Mouse (Mus musculus) lung, adult 2 months (tissue): ENCODE measurements around the gene A730061H03Rik.

Experiments
- CTCF ChIP-seq: fragments of 200-500 bp; IDR thresholded peaks from 2 replicates; pipeline ENCODE4 v1.5.1; 2011; ENCODE audit warnings: mild to moderate bottlenecking, low read length, control low read depth; ENCODE audit not compliant: insufficient read depth
- POLR2A ChIP-seq: fragments of 200-500 bp; IDR thresholded peaks from 2 replicates; pipeline ENCODE4 v1.6.1; 2011; ENCODE audit warnings: low read depth, mild to moderate bottlenecking, control low read depth, low read length, borderline replicate concordance; ENCODE audit errors: extremely low read depth

DNA sequence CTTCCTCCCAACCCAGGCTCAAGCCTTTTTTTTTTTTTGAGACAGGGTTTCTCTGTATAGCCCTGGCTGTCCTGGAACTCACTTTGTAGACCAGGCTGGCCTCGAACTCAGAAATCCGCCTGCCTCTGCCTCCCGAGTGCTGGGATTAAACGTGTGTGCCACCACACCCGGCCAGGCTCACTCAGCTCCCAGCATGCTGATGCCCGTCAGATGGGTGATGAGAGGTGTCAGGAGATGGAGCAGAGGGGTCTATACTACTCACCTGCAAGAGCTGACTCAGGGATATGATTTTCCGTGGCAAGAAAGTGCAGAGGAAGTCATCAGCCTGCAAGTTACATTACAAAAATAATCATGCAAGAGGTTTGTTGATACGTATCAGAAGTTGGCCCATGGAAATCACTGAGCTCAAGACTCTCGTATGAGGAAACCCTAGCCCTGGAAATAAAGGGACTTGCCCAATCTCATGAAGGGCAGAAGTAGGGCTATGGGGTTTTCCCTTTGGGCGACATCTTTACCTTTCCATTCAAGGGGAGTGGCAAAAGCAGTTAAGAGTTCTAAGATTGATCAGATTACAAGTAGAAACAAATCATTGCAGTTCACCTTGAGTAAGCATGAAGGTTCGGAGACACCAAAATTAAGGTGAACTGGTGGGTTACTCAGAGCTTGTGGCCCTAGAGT is 29.7 kb upstream of the A730061H03Rik start:
- no peak for TF ChIP-seq CTCF
- no peak for TF ChIP-seq POLR2A
